In the genomic region with DNA sequence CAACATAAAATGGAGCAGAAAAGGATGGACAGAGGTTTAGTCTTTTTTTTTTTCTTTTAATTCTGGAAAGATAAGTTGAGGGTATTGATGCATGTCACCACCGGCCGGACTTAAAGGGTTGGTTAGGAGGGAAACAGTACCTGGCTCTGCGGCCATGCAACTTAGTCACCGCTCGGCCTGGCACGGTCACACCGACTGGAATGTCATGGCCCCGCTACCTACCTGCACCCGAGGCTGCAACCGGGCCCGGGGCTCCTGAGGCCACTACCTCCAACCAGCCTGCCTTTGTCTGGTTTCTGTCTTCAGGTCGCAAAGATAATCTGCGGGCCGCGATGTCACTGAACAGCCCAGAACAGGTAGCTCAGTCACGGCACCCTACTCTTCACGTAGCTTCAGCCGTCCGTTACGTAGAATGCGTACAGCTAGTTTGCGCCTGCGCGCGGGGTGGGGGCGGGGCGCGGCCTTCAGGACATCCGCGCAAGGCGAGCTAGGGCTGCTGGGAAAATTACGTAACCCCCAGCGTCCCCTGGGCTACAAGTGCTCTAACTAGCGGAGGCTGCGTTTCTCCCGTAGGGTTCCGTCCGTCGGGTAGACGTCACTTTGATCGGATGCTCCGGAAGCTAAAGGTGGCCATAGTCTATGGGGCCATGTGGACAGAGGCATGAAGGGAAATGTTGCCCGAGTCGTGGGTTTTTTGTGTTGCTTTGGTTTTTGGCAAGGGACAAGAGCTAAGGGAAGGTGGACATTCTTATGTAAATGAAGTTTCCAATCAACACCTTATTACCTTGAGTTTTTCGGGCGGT, we compare ENCODE assay signal across 8 mouse cellular contexts. TPM values are rescaled to one million over a fixed set of nuclear protein-coding genes. Genes with fewer than 3 reads are reported as not detected.
DNase-seq lines count a peak whose midpoint lies in the region; ATAC-seq and TF ChIP-seq lines count a peak whose summit lies in the region.

A gene (minus strand): TSS at position 418 of the 803 bp plus-strand sequence.

- peak; percentile 89 for TF ChIP-seq POLR2A in heart, adult 2 months (IDR thresholded peaks at IDR 0.05; ENCODE audit: insufficient read depth, low read depth, low read length)

- TF ChIP-seq EP300 in heart, adult 2 months (IDR thresholded peaks at IDR 0.05; ENCODE audit: insufficient read depth, low read depth, low read length) = peak; percentile 77

- no peak for TF ChIP-seq CTCF in heart, adult 2 months (IDR thresholded peaks at IDR 0.05)

- intact Hi-C loops in heart, adult 2 months (cut with DNase I) = loop anchor here (1.0 to 2.0 kb wide), 2 partner anchors 23 to 57 kb away; a partner anchor contains a TSS

- peak within 1 kb of the TSS; percentile 97 for H3K27ac ChIP-seq in embryonic facial prominence, embryonic 14.5 days (replicated peaks; ENCODE audit: low read depth, low read length)
- H3K27ac ChIP-seq in heart, adult 2 months = peak within 1 kb of the TSS; percentile 92
- peak within 1 kb of the TSS; percentile 93 for H3K27ac ChIP-seq in limb, embryonic 13.5 days
- H3K27ac ChIP-seq in midbrain, embryonic 16.5 days (ENCODE audit: low read length) = peak within 1 kb of the TSS; percentile 95

- DNase-seq in 416B (ENCODE audit: low read depth) = peak; percentile 100
- DNase-seq in adrenal gland, postnatal 4 days (ENCODE audit: low spot score in 2 of 2) = peak; percentile 71 to 89
- DNase-seq in embryonic facial prominence, embryonic 14.5 days (ENCODE audit: low spot score) = peak; percentile 100
- peak; percentile 91 to 97 for DNase-seq in heart, adult 2 months
- DNase-seq in kidney, adult 8-10 months = peak; percentile 97 to 98
- DNase-seq in spleen, postnatal 36 days (ENCODE audit: low spot score in 2 of 2) = peak; percentile 96 to 97

- WGBS in embryonic facial prominence, embryonic 14.5 days = under 1% methylated on average over 46 of the region's 46 CpGs
- WGBS in heart, adult 2 months = under 1% methylated on average over 46 of the region's 46 CpGs
- under 1% methylated on average over 46 of the region's 46 CpGs for WGBS in limb, embryonic 13.5 days
- WGBS in midbrain, embryonic 16.5 days = under 1% methylated on average over 46 of the region's 46 CpGs

- H3K9ac ChIP-seq in embryonic facial prominence, embryonic 14.5 days (ENCODE audit: low read depth, low read length) = peak within 1 kb of the TSS; percentile 90
- peak within 1 kb of the TSS; percentile 91 for H3K9ac ChIP-seq in heart, adult 2 months (ENCODE audit: low read depth, low read length)
- H3K9ac ChIP-seq in limb, embryonic 13.5 days = peak within 1 kb of the TSS; percentile 92
- H3K9ac ChIP-seq in midbrain, embryonic 16.5 days (ENCODE audit: low read depth, low read length) = peak within 1 kb of the TSS; percentile 96

- peak; percentile 97 for ATAC-seq in embryonic facial prominence, embryonic 14.5 days (ENCODE audit: low read depth)
- ATAC-seq in limb, embryonic 13.5 days (ENCODE audit: low FRiP score, low read depth) = peak; percentile 97
- ATAC-seq in midbrain, embryonic 16.5 days = peak; percentile 99

- H3K27me3 ChIP-seq in embryonic facial prominence, embryonic 14.5 days (replicated peaks; ENCODE audit: control insufficient read depth, insufficient read depth, low read length) = no peaks in the 10 kb centered on the region
- no peaks in the 10 kb centered on the region for H3K27me3 ChIP-seq in heart, adult 2 months (ENCODE audit: control insufficient read depth, insufficient read depth, low read length)
- no peaks in the 10 kb centered on the region for H3K27me3 ChIP-seq in limb, embryonic 13.5 days
- no peaks in the 10 kb centered on the region for H3K27me3 ChIP-seq in midbrain, embryonic 16.5 days (ENCODE audit: control insufficient read depth, insufficient read depth, low read depth, low read length)

- H3K4me2 ChIP-seq in embryonic facial prominence, embryonic 14.5 days (ENCODE audit: low read depth, low read length) = peak within 1 kb of the TSS; percentile 71
- peak within 1 kb of the TSS; percentile 69 for H3K4me2 ChIP-seq in limb, embryonic 13.5 days (replicated peaks)
- peak within 1 kb of the TSS; percentile 73 for H3K4me2 ChIP-seq in midbrain, embryonic 16.5 days (ENCODE audit: low read length)

- peaks cover 22% of the 10 kb centered on the region for H3K4me1 ChIP-seq in embryonic facial prominence, embryonic 14.5 days (ENCODE audit: control insufficient read depth, insufficient read depth, low read length)
- H3K4me1 ChIP-seq in heart, adult 2 months (ENCODE audit: control insufficient read depth, insufficient read depth, low read length) = peaks cover 7% of the 10 kb centered on the region
- H3K4me1 ChIP-seq in limb, embryonic 13.5 days = peaks cover 30% of the 10 kb centered on the region
- H3K4me1 ChIP-seq in midbrain, embryonic 16.5 days (ENCODE audit: control insufficient read depth, insufficient read depth, low read length) = peaks cover 35% of the 10 kb centered on the region

- H3K79me2 ChIP-seq in heart, adult 2 months (replicated peaks; ENCODE audit: control insufficient read depth, insufficient read depth, low read length) = peaks cover 4% of the 10 kb centered on the region

- no peaks in the 10 kb centered on the region for H3K9me3 ChIP-seq in embryonic facial prominence, embryonic 14.5 days (ENCODE audit: control insufficient read depth, low read length)
- H3K9me3 ChIP-seq in limb, embryonic 13.5 days = no peaks in the 10 kb centered on the region
- H3K9me3 ChIP-seq in midbrain, embryonic 16.5 days (replicated peaks; ENCODE audit: control insufficient read depth, low read length, poor library complexity, severe bottlenecking) = no peaks in the 10 kb centered on the region

- peak within 1 kb of the TSS; percentile 58 for H3K4me3 ChIP-seq in embryonic facial prominence, embryonic 14.5 days (ENCODE audit: low read depth, low read length)
- peak within 1 kb of the TSS; percentile 69 for H3K4me3 ChIP-seq in heart, adult 2 months
- peak within 1 kb of the TSS; percentile 79 for H3K4me3 ChIP-seq in limb, embryonic 13.5 days
- H3K4me3 ChIP-seq in midbrain, embryonic 16.5 days (ENCODE audit: low read depth, low read length) = peak within 1 kb of the TSS; percentile 98

- peaks cover 21% of the 10 kb centered on the region for H3K36me3 ChIP-seq in embryonic facial prominence, embryonic 14.5 days (ENCODE audit: control insufficient read depth, insufficient read depth, low read length)
- peaks cover 14% of the 10 kb centered on the region; the same call in 1 of the 2 replicates for H3K36me3 ChIP-seq in heart, adult 2 months (ENCODE audit: control insufficient read depth, insufficient read depth, low read length)
- peaks cover 18% of the 10 kb centered on the region for H3K36me3 ChIP-seq in limb, embryonic 13.5 days
- H3K36me3 ChIP-seq in midbrain, embryonic 16.5 days (ENCODE audit: control insufficient read depth, insufficient read depth, low read length) = peaks cover 7% of the 10 kb centered on the region; the same call in 1 of the 2 replicates

RNA-seq across cellular contexts. Expression of the gene that starts here (rescaled TPM):
- 10 to 100 TPM; 86.3 to 89.6 TPM for total RNA-seq in adrenal gland, postnatal 4 days (2021)
- polyA plus RNA-seq in embryonic facial prominence, embryonic 14.5 days (2014; fragmentation: Nextera tagmentation; extraction: Ambion mirVana) = 76.0 and 77.4 TPM in 2 replicates
- total RNA-seq in heart, adult 2 months (2021) = 10 to 100 TPM; 78.1 to 82.2 TPM
- 23.7 and 47.4 TPM in 2 replicates for polyA plus RNA-seq in heart, adult 2 months (2012; rRNA removed)
- 73.2 and 76.8 TPM in 2 replicates for polyA plus RNA-seq in limb, embryonic 13.5 days (2015; fragmentation: Nextera tagmentation; extraction: Ambion mirVana)
- 115 and 131 TPM in 2 replicates for polyA plus RNA-seq in midbrain, embryonic 16.5 days (2015; fragmentation: Nextera tagmentation; extraction: Ambion mirVana)

Comparison
In these comparisons a context has a peak if more than half of its experiments do, and no peak if none do; other contexts are left out.
1. Peak in every context shown above with its lines: DNase-seq, ATAC-seq, H3K4me3 ChIP-seq and H3K27ac ChIP-seq.